Mouse (Mus musculus): Measurements from ENCODE around the gene Ar.

Gene Ar

GRCm38 (mm10) chrX:98148531-98149342 is at the start of gene Ar:
Gene Ar, plus strand, starts transcription at chrX:98148769.
- DNase-seq = no peak

GRCm38 (mm10) chrX:98149724-98150392 is 1.3 kb downstream of the Ar start:
- no peak for DNase-seq

- DNase-seq = no peak
These were observed 2.0 kb downstream of the Ar start for GRCm38 (mm10) chrX:98150393-98151119.

- no peak for DNase-seq
These were observed 41.2 kb downstream of the Ar start for GRCm38 (mm10) chrX:98189759-98190158.

GRCm38 (mm10) chrX:98205766-98206165 is 57.2 kb downstream of the Ar start:
- DNase-seq = no peak

- no peak for DNase-seq
These were observed 58.6 kb downstream of the Ar start for GRCm38 (mm10) chrX:98207166-98207565.

GRCm38 (mm10) chrX:98216103-98216502 is 67.5 kb downstream of the Ar start:
- DNase-seq = no peak

- no peak for DNase-seq
These were observed 90.4 kb downstream of the Ar start for GRCm38 (mm10) chrX:98239011-98239410.

GRCm38 (mm10) chrX:98245108-98245507 is 96.5 kb downstream of the Ar start:
- no peak for DNase-seq

- DNase-seq = no peak
These were observed 99.8 kb downstream of the Ar start for GRCm38 (mm10) chrX:98248363-98248762.

GRCm38 (mm10) chrX:98259620-98260019 is 111.1 kb downstream of the Ar start:
- no peak for DNase-seq

- DNase-seq = no peak
These were observed 117.2 kb downstream of the Ar start for GRCm38 (mm10) chrX:98265755-98266154.

GRCm38 (mm10) chrX:98271361-98271760 is 122.8 kb downstream of the Ar start:
- DNase-seq = no peak

- DNase-seq = no peak
These were observed 143.2 kb downstream of the Ar start for GRCm38 (mm10) chrX:98291763-98292162.

GRCm38 (mm10) chrX:98300685-98301084 is 152.1 kb downstream of the Ar start:
- no peak for DNase-seq

GRCm38 (mm10) chrX:98301924-98302323 is 153.4 kb downstream of the Ar start:
- DNase-seq = no peak

- DNase-seq = no peak
These were observed 167.4 kb downstream of the Ar start for GRCm38 (mm10) chrX:98315961-98316360.

- no peak for DNase-seq
These were observed 168.9 kb downstream of the Ar start for GRCm38 (mm10) chrX:98317483-98317882.

- no peak for DNase-seq
These were observed 174.5 kb downstream of the Ar start for GRCm38 (mm10) chrX:98323105-98323504.

GRCm38 (mm10) chrX:98347481-98347880 is 198.9 kb downstream of the Ar start:
- DNase-seq = no peak

- no peak for DNase-seq
These were observed 199.5 kb downstream of the Ar start for GRCm38 (mm10) chrX:98348036-98348435.
